Mouse (Mus musculus) testis, adult 2 months (tissue): Measurements from ENCODE around the gene Uvrag. TPM values are rescaled to one million over a fixed set of nuclear protein-coding genes. Genes with fewer than 3 reads are reported as not detected.

Experiments used
- H3K27ac ChIP-seq: fragments of 200-500 bp; 2 replicates; pipeline ENCODE4 v1.5.1; 2012; ENCODE audit warnings: low read depth, low read length; ENCODE audit not compliant: control insufficient read depth, insufficient read depth
- H3K27me3 ChIP-seq: fragments of 200-500 bp; 2 replicates; pipeline ENCODE4 v1.6.1; 2012; ENCODE audit warnings: mild to moderate bottlenecking, low read length, moderate library complexity; ENCODE audit not compliant: control insufficient read depth, insufficient read depth
- H3K36me3 ChIP-seq: fragments of 200-500 bp; 2 replicates; pipeline ENCODE4 v1.6.1; 2012; ENCODE audit warnings: mild to moderate bottlenecking, low read length; ENCODE audit not compliant: control insufficient read depth, insufficient read depth
- H3K4me1 ChIP-seq: fragments of 200-500 bp; 2 replicates; pipeline ENCODE4 v1.6.1; 2012; ENCODE audit warnings: low read length; ENCODE audit not compliant: control insufficient read depth, insufficient read depth
- H3K4me3 ChIP-seq: fragments of 200-500 bp; 2 replicates; pipeline ENCODE4 v1.5.1; 2012; ENCODE audit warnings: low read depth, mild to moderate bottlenecking, low read length, moderate library complexity, mixed read lengths; ENCODE audit not compliant: control insufficient read depth
- CTCF ChIP-seq: fragments of 200-500 bp; IDR thresholded peaks from 2 replicates; pipeline ENCODE4 v1.5.1; 2012; ENCODE audit warnings: low read depth, mild to moderate bottlenecking, inconsistent platforms, low read length, moderate library complexity; ENCODE audit not compliant: control insufficient read depth, insufficient read depth, insufficient replicate concordance
- POLR2A ChIP-seq: fragments of 200-500 bp; IDR thresholded peaks from 2 replicates; pipeline ENCODE4 v1.6.1; 2012; ENCODE audit warnings: low read depth, mild to moderate bottlenecking, inconsistent platforms, low read length, moderate library complexity; ENCODE audit not compliant: control insufficient read depth
- polyA plus RNA-seq: library from polyadenylated mRNA; depleted of rRNA; stranded (reverse); fragments of >200 nt; gene quantifications from 2 replicates; pipeline ENCODE4 v1.2.3, GENCODE M21; 2012

Gene Uvrag
- polyA plus RNA-seq, 1 experiment, result 2.6 TPM

- Histone ChIP-seq H3K4me1 (no peaks in the 10 kb centered on the region), H3K4me3 (no peak overlapping the region), H3K36me3 (no peaks in the 10 kb centered on the region), H3K27me3 (no peaks in the 10 kb centered on the region), H3K27ac (no peak overlapping the region)
- TF ChIP-seq POLR2A (no peak), CTCF (no peak)
These were observed 203.7 kb downstream of the Uvrag start for GRCm38 (mm10) chr7:98937079-98937813.

GRCm38 (mm10) chr7:98935757-98936156, 205.2 kb downstream of the Uvrag start:
- no peak overlapping the region for H3K27ac ChIP-seq
- TF ChIP-seq POLR2A, result no peak
- no peak for TF ChIP-seq CTCF
- no peaks in the 10 kb centered on the region for H3K27me3 ChIP-seq
- H3K4me1 ChIP-seq, result no peaks in the 10 kb centered on the region
- no peak overlapping the region for H3K4me3 ChIP-seq
- no peaks in the 10 kb centered on the region for H3K36me3 ChIP-seq

- Histone ChIP-seq H3K27me3 (no peaks in the 10 kb centered on the region), H3K27ac (no peak overlapping the region), H3K4me1 (no peaks in the 10 kb centered on the region), H3K36me3 (no peaks in the 10 kb centered on the region), H3K4me3 (no peak overlapping the region)
- TF ChIP-seq CTCF, result no peak
- TF ChIP-seq POLR2A, result no peak
These were observed 205.7 kb downstream of the Uvrag start for GRCm38 (mm10) chr7:98935193-98935592.

- no peak overlapping the region for H3K27ac ChIP-seq
- no peak overlapping the region for H3K4me3 ChIP-seq
- H3K4me1 ChIP-seq, result no peaks in the 10 kb centered on the region; the same call in 1 of the 2 replicates
- TF ChIP-seq POLR2A (no peak), CTCF (no peak)
- H3K36me3 ChIP-seq, result no peaks in the 10 kb centered on the region
- H3K27me3 ChIP-seq, result no peaks in the 10 kb centered on the region
These were observed 212.5 kb downstream of the Uvrag start for GRCm38 (mm10) chr7:98928336-98929025.

GRCm38 (mm10) chr7:98926906-98927528, 213.9 kb downstream of the Uvrag start:
- no peak overlapping the region for H3K27ac ChIP-seq
- H3K27me3 ChIP-seq, result no peaks in the 10 kb centered on the region
- H3K36me3 ChIP-seq, result no peaks in the 10 kb centered on the region
- no peak for TF ChIP-seq POLR2A
- no peak for TF ChIP-seq CTCF
- no peaks in the 10 kb centered on the region; the same call in 1 of the 2 replicates for H3K4me1 ChIP-seq
- no peak overlapping the region for H3K4me3 ChIP-seq

GRCm38 (mm10) chr7:98924380-98924869, 216.5 kb downstream of the Uvrag start:
- H3K36me3 ChIP-seq, result no peaks in the 10 kb centered on the region
- TF ChIP-seq POLR2A (no peak), CTCF (no peak)
- H3K27me3 ChIP-seq, result no peaks in the 10 kb centered on the region
- H3K27ac ChIP-seq, result no peak overlapping the region
- H3K4me3 ChIP-seq, result no peak overlapping the region
- H3K4me1 ChIP-seq, result no peaks in the 10 kb centered on the region; the same call in 1 of the 2 replicates

GRCm38 (mm10) chr7:98922984-98923383, 218.0 kb downstream of the Uvrag start:
- TF ChIP-seq POLR2A (no peak), CTCF (no peak)
- no peak overlapping the region for H3K4me3 ChIP-seq
- no peak overlapping the region for H3K27ac ChIP-seq
- H3K36me3 ChIP-seq, result no peaks in the 10 kb centered on the region
- peaks cover under 1% of the 10 kb centered on the region; the same call in 1 of the 2 replicates for H3K4me1 ChIP-seq
- H3K27me3 ChIP-seq, result no peaks in the 10 kb centered on the region
